Mouse (Mus musculus) liver, embryonic 11.5 days (tissue): ENCODE measurements around the gene Cldn20. TPM values are rescaled to one million over a fixed set of nuclear protein-coding genes. Genes with fewer than 3 reads are reported as not detected.

Experiments
- ATAC-seq: fragments of 200-750 bp; cut with Nextera tagmentation; replicated peaks from 2 replicates; pipeline ENCODE4 v1.8.0; 2017; ENCODE audit warnings: moderate number of reproducible peaks, mild to moderate bottlenecking, moderate TSS enrichment, moderate library complexity; ENCODE audit not compliant: low FRiP score
- DNase-seq: peaks from one replicate; pipeline ENCODE4 v3.0.0-alpha.2; 2017; ENCODE audit warnings: low spot score
- H3K27ac ChIP-seq: fragments of 300-500 bp; sonication (generic); 2 replicates; pipeline ENCODE4 v1.5.1; 2014; ENCODE audit warnings: mild to moderate bottlenecking, low read depth, low read length, control low read depth
- H3K27me3 ChIP-seq: fragments of 300-500 bp; sonication (generic); replicated peaks from 2 replicates; pipeline ENCODE4 v1.6.1; 2014; ENCODE audit warnings: low read length, mixed read lengths; ENCODE audit not compliant: control insufficient read depth, insufficient read depth
- H3K36me3 ChIP-seq: fragments of 300-500 bp; sonication (generic); 2 replicates; pipeline ENCODE4 v1.6.1; 2014; ENCODE audit warnings: mild to moderate bottlenecking, low read length, moderate library complexity, mixed read lengths; ENCODE audit not compliant: control insufficient read depth, insufficient read depth
- H3K4me1 ChIP-seq: fragments of 300-500 bp; sonication (generic); replicated peaks from 2 replicates; pipeline ENCODE4 v1.6.1; 2014; ENCODE audit warnings: low read length, mixed read lengths; ENCODE audit not compliant: control insufficient read depth, insufficient read depth
- H3K4me2 ChIP-seq: fragments of 300-500 bp; sonication (generic); 2 replicates; pipeline ENCODE4 v1.6.1; 2014; ENCODE audit warnings: mild to moderate bottlenecking, control low read depth, moderate library complexity
- H3K4me3 ChIP-seq: fragments of 300-500 bp; sonication (generic); 2 replicates; pipeline ENCODE4 v1.5.1; 2014; ENCODE audit warnings: low read depth, low read length, control low read depth
- H3K9ac ChIP-seq: fragments of 300-500 bp; sonication (generic); 2 replicates; pipeline ENCODE4 v1.6.1; 2014; ENCODE audit warnings: low read depth, low read length, control low read depth
- H3K9me3 ChIP-seq: fragments of 300-500 bp; sonication (generic); 2 replicates; pipeline ENCODE4 v1.6.1; 2016; ENCODE audit warnings: low read length, inconsistent platforms, mixed read lengths; ENCODE audit not compliant: control insufficient read depth
- WGBS: fragments of 180-500 bp; shearing (Covaris S2); extraction: QIAGEN DNeasy Blood & Tissue Kit; methylation state at CpG from one replicate; pipeline ENCODE4 v1.1.7; 2014; 5-methylcytosine and 5-hydroxymethylcytosine counted together
- polyA plus RNA-seq: library from polyadenylated mRNA; unstranded; fragments of >200 nt; fragmentation: Nextera tagmentation; extraction: Ambion mirVana; gene quantifications from 2 replicates; pipeline ENCODE4 v1.2.1, GENCODE M21; 2014

Gene Cldn20
- polyA plus RNA-seq, 1 experiment from 2014 or later: not detected

DNA sequence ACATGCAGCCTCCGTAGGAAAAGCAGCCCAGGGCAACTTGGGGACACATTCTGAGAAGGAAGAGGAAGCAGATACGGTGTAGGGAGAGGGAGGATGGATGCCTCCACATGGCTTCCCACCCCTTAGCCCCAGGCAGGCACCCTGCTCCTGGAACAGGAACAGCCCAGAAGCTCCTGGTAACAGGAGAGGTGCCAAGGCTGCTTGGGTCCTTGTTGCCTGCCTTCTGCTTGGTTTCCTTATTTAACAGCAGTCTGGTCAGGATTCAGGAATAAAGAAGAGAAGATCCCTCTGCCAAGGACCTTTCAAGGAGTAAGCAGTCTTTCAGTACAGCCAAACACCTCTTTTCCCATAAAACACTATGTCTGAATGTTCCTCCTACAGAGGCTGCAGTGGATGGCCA, 36.8 kb upstream of the Cldn20 start:
- Histone ChIP-seq H3K4me1 (no peaks in the 10 kb centered on the region), H3K9ac (no peak overlapping the region), H3K4me3 (no peak overlapping the region), H3K27ac (no peak overlapping the region), H3K9me3 (no peaks in the 10 kb centered on the region), H3K36me3 (no peaks in the 10 kb centered on the region), H3K4me2 (no peak overlapping the region), H3K27me3 (no peaks in the 10 kb centered on the region)
- no peak for ATAC-seq
- DNase-seq: no peak
- 42% methylated on average over 2 of the region's 2 CpGs for WGBS

DNA sequence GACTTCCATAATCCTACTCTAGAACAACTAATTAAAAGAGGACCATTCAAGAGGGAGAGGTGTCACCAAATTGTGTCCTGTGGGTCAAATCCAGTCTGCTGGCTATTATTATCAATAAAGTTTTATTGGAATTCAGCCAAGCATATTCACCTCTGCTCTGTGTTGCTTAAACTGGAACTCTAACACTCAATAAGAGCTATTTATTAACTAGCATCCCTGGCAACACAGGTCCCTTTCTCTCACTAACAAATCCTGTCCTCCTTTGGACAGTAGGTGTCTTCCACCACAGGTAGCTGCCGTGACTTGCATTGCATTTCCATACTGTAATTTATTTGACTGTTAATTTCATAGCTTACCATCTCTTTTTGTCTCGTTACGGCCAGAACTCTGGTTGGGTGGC, 36.3 kb upstream of the Cldn20 start:
- H3K36me3 ChIP-seq: no peaks in the 10 kb centered on the region
- DNase-seq (no peak), ATAC-seq (no peak)
- H3K27me3 ChIP-seq: no peaks in the 10 kb centered on the region
- no peak overlapping the region for H3K4me2 ChIP-seq
- H3K9ac ChIP-seq: no peak overlapping the region
- no peak overlapping the region for H3K27ac ChIP-seq
- no peaks in the 10 kb centered on the region for H3K9me3 ChIP-seq
- WGBS: 77% methylated on average over 3 of the region's 3 CpGs
- no peaks in the 10 kb centered on the region for H3K4me1 ChIP-seq
- H3K4me3 ChIP-seq: no peak overlapping the region

DNA sequence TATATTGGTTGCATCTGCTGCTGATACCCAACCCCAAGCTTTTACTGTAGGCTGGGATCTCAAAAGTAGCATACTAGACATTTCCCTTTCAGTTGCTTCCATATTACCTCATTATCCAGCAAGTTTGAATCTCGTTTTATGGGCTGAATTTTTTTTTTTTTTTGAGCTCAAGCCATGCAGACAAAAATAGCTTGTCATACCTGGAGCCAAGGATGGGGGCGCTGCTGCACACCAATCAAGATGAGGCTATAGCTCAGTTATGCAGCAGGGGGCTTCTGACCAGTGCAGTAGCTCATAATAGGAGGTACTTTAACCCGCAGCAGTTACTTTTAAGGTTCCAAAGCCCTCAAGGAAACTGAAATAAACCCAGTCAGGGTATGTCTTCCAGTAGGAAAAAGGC, 34.3 kb upstream of the Cldn20 start:
- no peak overlapping the region for H3K27ac ChIP-seq
- no peak overlapping the region for H3K4me3 ChIP-seq
- no peaks in the 10 kb centered on the region for H3K4me1 ChIP-seq
- H3K27me3 ChIP-seq: no peaks in the 10 kb centered on the region
- H3K9me3 ChIP-seq: no peaks in the 10 kb centered on the region
- no peak overlapping the region for H3K4me2 ChIP-seq
- peak; percentile 34 for DNase-seq
- 0 out of 2 replicates have a peak, but pooled peaks have one; percentile 26 for ATAC-seq
- WGBS: 24% methylated on average over 3 of the region's 3 CpGs
- no peaks in the 10 kb centered on the region for H3K36me3 ChIP-seq
- no peak overlapping the region for H3K9ac ChIP-seq

DNA sequence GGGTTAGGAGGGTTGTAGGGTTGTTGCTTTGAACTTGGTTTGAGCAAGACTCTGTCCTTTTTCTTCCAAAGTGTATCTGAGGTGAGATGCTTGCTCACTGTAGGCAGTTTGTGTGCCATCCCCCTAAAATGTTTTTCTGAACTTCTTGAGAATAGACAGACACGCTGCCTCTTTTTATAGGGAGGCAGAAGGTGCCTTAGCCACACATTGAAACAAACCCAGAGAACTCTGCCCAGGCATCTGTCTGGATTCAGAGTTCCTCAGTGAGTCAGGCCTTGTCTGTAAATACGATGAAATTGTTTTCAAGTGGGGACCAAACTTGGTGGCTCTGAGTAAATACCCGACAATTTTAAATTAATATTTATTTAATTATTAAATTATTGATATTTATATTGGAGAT, 33.8 kb upstream of the Cldn20 start:
- Histone ChIP-seq H3K9ac (no peak overlapping the region), H3K4me3 (no peak overlapping the region), H3K27ac (no peak overlapping the region), H3K36me3 (no peaks in the 10 kb centered on the region), H3K4me2 (no peak overlapping the region), H3K4me1 (no peaks in the 10 kb centered on the region), H3K27me3 (no peaks in the 10 kb centered on the region), H3K9me3 (no peaks in the 10 kb centered on the region)
- ATAC-seq: no peak
- 89% methylated on average over 3 of the region's 3 CpGs for WGBS
- no peak for DNase-seq

GRCm38 (mm10) chr17:3499468-3499867, 32.9 kb upstream of the Cldn20 start:
- Histone ChIP-seq H3K4me3 (no peak overlapping the region), H3K27me3 (no peaks in the 10 kb centered on the region), H3K4me2 (no peak overlapping the region), H3K27ac (no peak overlapping the region), H3K9ac (no peak overlapping the region), H3K36me3 (no peaks in the 10 kb centered on the region), H3K9me3 (no peaks in the 10 kb centered on the region), H3K4me1 (no peaks in the 10 kb centered on the region)
- 92% methylated on average over 8 of the region's 8 CpGs for WGBS
- ATAC-seq: no peak
- no peak for DNase-seq

DNA sequence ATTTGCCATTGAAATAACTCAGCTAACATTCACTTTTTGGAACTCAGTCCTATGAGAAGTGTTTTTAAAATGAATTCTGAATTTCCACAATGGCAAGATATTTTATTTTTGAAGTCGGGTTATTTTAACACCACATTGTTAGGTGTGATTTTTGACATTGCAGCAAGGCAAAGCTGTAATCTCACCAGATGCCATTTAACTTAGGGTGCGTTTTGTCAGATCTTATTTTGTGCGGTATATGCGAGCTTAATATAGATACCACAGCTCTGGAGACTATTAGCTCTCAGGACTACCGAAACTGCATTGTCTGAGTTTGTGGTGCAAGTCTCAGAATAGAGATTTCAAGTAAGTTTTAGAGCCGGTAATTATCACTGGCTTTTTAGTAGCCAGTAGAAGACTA, 32.3 kb upstream of the Cldn20 start:
- Histone ChIP-seq H3K27ac (no peak overlapping the region), H3K36me3 (no peaks in the 10 kb centered on the region), H3K4me3 (no peak overlapping the region), H3K9me3 (no peaks in the 10 kb centered on the region), H3K27me3 (no peaks in the 10 kb centered on the region), H3K4me1 (no peaks in the 10 kb centered on the region), H3K9ac (no peak overlapping the region), H3K4me2 (no peak overlapping the region)
- ATAC-seq (no peak), DNase-seq (no peak)
- WGBS: 89% methylated on average over 6 of the region's 6 CpGs

DNA sequence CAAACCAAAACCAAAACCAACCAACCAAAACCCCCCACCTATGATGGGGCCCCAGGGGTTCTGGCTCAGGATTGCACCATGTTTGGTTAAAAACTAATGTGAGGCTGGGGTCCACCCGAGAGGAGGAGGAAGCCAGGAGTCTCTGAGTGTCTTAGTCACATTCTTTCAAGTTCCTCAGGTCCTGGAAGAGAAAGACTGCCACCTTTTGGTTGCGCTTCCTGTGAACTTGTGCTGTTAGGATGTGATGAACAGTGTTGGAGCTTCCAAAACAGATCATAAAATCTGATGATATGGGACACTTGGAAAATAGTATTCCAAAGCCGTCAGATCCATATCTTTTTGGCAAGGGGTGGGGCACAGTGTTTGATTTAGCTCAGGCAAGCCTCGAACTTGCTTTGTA, 31.4 kb upstream of the Cldn20 start:
- Histone ChIP-seq H3K4me3 (no peak overlapping the region), H3K9ac (no peak overlapping the region), H3K9me3 (no peaks in the 10 kb centered on the region), H3K27me3 (no peaks in the 10 kb centered on the region), H3K4me1 (no peaks in the 10 kb centered on the region), H3K36me3 (no peaks in the 10 kb centered on the region), H3K4me2 (no peak overlapping the region), H3K27ac (no peak overlapping the region)
- DNase-seq (no peak), ATAC-seq (no peak)
- WGBS: 76% methylated on average over 4 of the region's 4 CpGs

- Histone ChIP-seq H3K9me3 (no peaks in the 10 kb centered on the region), H3K27me3 (no peaks in the 10 kb centered on the region), H3K4me2 (no peak overlapping the region), H3K36me3 (no peaks in the 10 kb centered on the region), H3K4me1 (no peaks in the 10 kb centered on the region), H3K9ac (no peak overlapping the region), H3K4me3 (no peak overlapping the region), H3K27ac (no peak overlapping the region)
- DNase-seq (no peak), ATAC-seq (no peak)
- WGBS: 81% methylated on average over 1 of the region's 1 CpGs
Measured at GRCm38 (mm10) chr17:3505711-3506110, 26.6 kb upstream of the Cldn20 start.

DNA sequence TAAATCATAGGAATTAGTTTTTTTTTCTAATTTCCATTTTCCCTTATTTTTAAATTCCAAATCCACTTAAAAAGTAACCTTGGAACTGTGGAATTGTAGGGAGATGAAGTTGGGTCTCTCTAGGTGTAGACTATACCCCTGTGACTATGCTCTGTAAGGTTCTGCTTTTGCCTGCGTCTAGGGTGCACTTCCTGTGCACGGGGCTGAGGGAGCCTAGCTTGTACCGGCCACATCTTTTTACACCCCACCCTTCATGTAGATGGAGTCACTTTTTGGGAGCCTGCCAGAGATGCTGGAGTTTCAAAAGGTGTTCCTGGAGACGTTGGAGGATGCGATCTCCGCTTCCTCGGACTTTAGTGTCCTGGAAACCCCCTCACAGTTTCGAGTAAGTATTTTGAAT, 25.8 kb upstream of the Cldn20 start:
- H3K4me1 ChIP-seq: no peaks in the 10 kb centered on the region
- no peak overlapping the region for H3K4me2 ChIP-seq
- H3K9ac ChIP-seq: no peak overlapping the region
- no peaks in the 10 kb centered on the region for H3K27me3 ChIP-seq
- H3K4me3 ChIP-seq: no peak overlapping the region
- no peak overlapping the region for H3K27ac ChIP-seq
- no peak for ATAC-seq
- 73% methylated on average over 8 of the region's 8 CpGs for WGBS
- no peak for DNase-seq
- H3K9me3 ChIP-seq: no peaks in the 10 kb centered on the region
- no peaks in the 10 kb centered on the region for H3K36me3 ChIP-seq
